Mouse (Mus musculus): ENCODE data around the gene Ssh3. TPM values are rescaled to one million over a fixed set of nuclear protein-coding genes. Genes with fewer than 3 reads are reported as not detected.
A peak's percentile ranks its signal among the peaks of the same experiment; 100 is the strongest.

Gene Ssh3
- 1 to 10 TPM; 5.6 to 7.4 TPM for total RNA-seq (2021)
- long read RNA-seq, experiment 1, partial matches to known transcripts = 0 of 3 reads
- long read RNA-seq, experiment 1, other reads (novel, unspliced or antisense) = 0 of 3 reads
- long read RNA-seq, experiment 2 = 0 reads

DNA sequence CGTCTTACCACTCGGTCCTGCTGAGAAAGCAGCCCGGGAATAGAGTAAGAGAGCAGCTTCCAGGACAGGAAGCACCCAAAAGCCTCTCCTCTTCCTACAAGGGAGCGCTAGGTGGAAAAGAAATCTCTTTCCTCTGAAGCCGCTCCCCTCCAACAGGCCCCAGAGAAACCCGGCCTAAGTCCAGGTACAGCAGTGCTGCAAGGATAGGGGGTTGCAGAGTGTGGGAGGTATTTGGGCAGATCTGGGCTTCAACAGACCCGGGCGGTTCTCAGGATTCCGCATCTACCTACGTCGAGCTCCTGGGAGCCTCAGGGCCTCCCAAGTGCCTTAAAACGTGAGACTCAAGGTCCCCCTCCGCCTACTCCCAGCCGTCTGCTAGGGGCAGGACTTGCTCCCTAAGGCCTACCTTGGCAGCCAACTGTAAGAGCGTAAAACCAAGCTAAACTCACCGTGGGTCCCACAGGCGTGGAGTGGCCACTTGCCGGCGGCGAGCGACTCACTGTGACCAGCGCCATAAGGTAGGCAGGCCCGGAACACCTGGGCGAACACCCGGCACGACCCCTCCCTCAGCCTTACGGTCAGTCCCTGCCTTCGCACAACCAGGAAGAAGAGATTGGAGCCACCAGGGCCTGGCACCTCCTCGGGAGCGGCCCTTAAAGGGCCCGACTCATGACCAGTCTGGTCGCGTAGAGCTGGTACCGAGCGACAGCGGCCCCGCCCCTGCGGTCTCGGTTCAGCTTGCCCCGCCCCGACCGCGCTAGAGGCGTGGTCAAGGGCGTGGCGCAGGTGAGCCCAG, at the start of gene Ssh3:
Gene Ssh3, minus strand, starts transcription at position 615 of the 796 bp plus-strand sequence.
- peak; percentile 75 to 80 for DNase-seq

DNA sequence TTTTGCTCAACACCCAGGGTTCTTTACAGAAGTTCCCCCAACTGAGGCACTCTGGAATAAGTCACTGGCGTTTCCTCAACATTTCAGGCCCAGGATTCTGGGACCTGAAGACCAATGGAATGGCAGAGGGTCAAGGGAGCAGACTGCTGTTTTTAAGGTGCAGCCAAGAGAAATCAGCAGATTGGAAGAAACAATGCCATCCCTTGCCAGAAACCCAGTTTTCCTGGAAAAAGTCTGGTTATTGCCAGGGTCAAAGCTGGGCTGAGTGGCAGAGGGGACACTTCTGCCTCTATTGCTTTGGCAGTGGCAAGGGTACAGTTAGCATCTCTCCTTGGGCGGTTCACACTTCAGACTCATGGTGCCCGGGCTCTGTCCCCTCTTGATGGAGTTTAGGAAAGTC, 48.2 kb upstream of the Ssh3 start:
- no peak for DNase-seq

- DNase-seq = peak; percentile 56 to 75
Measured at GRCm38 (mm10) chr19:4315223-4315944, 46.4 kb upstream of the Ssh3 start.

GRCm38 (mm10) chr19:4309776-4310185, 40.8 kb upstream of the Ssh3 start:
- DNase-seq = peak; percentile 70 to 74

DNA sequence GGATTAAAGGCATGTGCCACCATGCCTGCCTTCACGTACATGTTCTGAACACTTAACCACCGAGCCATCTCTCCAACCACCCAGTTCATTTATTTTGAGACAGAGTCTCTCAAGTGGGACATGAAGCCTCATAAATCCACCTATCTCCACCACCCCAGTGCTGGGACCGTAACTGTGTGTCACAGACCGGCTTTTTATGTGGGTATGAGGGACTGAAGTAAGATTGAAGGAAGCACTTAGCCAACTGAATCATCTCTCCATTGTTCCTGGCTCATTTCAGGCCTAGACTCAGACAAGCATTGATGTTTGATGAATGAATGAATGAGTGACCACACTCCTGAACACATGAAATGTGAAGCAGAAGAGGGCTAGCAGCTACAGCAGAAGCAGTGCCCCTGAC, 40.3 kb upstream of the Ssh3 start:
- DNase-seq = no peak

- peak; percentile 83 to 87 for DNase-seq
Measured at GRCm38 (mm10) chr19:4306190-4306577, 37.2 kb upstream of the Ssh3 start, which contains the start of gene Grk2. Grk2 (minus strand) TSS chr19:4306222.

- peak; percentile 56 to 61 for DNase-seq
Measured at GRCm38 (mm10) chr19:4305491-4306189, 36.7 kb upstream of the Ssh3 start.

- DNase-seq = peak in 1 of 2 experiments; percentile 37
Measured at GRCm38 (mm10) chr19:4304871-4305321, 35.9 kb upstream of the Ssh3 start.

GRCm38 (mm10) chr19:4304251-4304821, 35.4 kb upstream of the Ssh3 start:
- DNase-seq = peak; percentile 58

DNA sequence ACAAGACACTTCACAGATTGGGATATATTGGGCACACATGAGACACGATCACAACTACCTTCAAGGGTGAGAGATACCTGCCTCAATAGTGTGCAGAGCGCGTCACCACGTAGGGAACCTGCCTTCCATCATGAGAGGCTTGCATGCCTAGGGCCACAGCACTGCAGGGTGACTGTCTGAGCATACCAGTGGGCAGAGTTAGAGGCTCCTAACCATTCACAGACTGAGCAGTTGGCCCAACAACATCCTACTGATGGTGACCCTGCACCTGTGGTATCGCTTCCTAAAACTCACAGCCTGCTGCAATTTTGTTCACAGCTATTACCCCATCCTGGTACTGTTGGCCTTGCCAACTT, 34.6 kb upstream of the Ssh3 start:
- no peak for DNase-seq

DNA sequence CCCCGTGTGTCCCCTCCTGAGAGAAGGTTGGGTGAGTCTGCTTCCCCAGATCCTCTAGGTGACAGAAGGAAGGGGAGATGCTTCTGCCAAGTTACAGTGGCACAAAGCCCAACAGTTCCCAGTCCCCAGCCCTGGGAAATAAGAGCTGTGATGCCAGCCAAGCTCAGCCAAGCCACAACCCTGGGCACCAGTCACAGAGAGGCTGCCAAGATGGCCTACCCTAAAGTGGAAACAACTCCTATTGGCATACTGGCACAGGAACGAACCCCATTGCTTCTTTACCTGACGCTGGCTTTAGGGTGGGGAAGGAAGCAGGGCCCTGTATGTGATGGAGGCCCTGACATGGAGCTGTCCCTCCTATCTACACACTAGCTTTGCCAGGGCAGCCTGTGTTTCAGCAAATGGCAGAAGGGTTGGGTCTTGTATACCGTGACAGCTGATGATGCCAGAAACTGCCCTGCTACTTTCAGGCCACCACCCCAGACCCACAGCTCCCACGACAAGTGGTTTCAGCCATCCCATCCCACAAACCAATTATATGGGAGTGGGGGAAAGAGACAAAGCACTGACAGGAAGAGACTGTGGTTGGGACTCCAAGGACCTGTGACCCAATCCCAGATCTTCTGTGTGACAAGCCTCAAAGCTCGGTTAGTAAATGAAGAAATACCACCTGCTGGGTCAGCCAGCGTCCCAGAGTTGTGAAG, 34.1 kb upstream of the Ssh3 start:
- peak; percentile 74 to 85 for DNase-seq

DNA sequence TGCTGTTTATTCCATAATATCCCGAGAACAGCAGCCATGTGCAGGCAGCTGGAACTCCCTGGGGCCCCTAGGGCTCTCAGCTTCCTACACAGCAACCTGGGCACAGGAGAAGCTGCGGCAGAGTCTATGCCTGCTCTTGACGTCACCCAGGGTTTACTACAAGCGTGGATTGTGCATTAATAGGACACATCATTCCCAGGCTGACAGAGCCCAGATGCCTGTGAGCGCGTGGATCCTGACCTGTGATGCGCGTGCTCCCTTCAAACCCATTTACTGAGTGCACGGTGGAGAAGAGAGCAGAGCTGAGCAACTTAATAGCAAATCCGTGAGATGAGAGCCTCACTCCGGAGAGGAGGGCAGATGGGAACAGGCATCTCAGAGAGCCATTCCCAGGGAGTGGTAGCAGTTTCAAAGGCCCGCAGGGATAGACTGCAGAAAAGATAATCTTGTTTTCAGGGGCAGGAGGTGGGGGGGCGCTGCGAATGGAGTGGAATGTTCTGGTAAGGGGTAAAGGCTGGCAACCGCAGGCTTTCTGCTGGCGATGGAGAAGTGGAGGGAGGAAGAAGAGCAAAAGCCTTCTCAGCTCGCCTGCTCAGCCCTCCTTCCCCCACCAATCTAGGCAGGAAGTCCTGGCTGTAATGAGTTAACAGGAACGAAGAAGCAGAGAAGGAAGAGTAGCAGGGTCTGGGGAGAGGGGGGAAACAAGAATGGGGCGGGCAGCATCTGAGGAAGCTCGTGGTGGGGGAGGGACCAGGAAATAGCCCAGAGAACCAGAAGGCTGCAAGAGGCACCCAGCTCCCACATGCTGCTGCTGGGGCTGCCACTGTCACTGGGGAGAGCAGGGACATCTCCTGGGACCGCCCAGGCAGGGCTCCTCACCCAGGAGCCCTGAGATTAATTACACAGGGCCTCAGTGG, 33.0 kb upstream of the Ssh3 start:
- DNase-seq = peak; percentile 52 to 84

DNA sequence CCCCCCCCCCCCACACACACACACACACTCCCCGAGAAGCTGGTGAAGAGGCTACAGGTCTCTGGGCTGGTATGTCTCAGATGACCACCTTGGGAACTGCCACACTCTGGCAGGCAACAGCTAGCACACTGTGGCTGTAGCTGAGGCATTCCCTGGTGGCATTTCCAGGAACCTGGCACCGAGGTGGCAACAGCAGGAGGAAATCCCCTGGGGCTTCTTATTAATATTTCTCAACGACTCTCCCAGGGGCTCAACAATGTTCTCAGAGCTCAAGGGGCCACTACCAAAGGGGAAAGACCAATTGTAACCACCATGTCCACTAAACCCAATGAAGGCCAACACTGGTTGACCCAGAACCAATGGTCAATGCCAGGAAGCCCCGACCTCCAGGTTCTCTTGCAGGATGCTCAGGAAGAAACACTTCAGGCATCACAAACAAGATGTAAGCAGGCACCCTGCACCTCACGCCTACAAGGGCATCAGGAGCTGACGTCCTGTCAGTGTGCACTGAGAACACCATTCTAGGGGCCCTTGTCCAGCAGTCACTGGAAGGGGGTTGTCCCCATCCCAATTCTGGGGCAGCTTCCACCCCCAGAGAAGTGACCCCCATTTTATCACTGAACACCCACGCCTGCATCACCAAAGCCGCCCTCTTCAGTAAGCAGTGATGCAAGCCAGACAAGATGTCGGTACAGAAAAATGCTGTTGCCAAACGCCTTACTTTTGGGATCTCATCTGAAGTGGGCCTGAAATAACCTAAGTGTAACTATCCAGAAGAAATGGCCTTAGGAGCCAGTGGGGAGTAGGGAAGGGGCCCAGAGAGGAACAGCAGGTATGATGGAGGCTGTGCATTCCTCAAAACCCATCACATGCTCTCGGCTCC, 32.1 kb upstream of the Ssh3 start:
- no peak for DNase-seq

- peak in 1 of 2 experiments; percentile 79 for DNase-seq
Measured at GRCm38 (mm10) chr19:4300271-4300704, 31.3 kb upstream of the Ssh3 start.

- peak in 1 of 2 experiments; percentile 43 for DNase-seq
Measured at GRCm38 (mm10) chr19:4299574-4300270, 30.7 kb upstream of the Ssh3 start.

GRCm38 (mm10) chr19:4299126-4299525, 30.1 kb upstream of the Ssh3 start:
- no peak for DNase-seq

GRCm38 (mm10) chr19:4298322-4299121, 29.5 kb upstream of the Ssh3 start:
- peak in 1 of 2 experiments; percentile 0 for DNase-seq

DNA sequence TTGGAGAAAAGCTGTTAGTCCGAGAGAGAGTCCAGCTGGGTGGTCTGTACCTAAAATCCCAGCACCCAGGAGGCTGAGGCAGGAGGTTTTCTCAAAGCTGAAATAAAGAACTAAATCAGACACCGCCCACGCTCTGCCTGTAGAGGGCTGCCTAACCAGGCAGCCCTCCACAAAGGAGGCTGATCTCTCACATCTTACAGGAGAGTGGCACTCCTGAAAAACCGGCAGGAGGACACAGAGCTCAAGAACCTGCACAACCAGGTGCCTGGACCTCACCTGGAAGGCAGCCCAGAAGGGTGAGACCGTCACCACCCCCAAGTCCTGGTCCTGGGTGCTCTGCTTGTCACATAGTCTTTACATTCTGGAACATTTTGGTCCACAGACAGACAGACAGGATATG, 28.9 kb upstream of the Ssh3 start:
- no peak for DNase-seq

Measured in heart, adult 18-20 months (tissue).